Mouse (Mus musculus) adrenal gland (tissue): ENCODE measurements at regions not wholly inside any gene's neighbourhood (a gene's known extent, or its start where the extent isn't known, plus 50 kb on each side); places are given as distances from the start of the nearest gene placed in this dataset.

Source experiments
- intact Hi-C: fragments of 180-260 bp; cut with DNase I; formaldehyde crosslinking; loops from one replicate; pipeline ENCODE4 v1.15.1; 2025

DNA sequence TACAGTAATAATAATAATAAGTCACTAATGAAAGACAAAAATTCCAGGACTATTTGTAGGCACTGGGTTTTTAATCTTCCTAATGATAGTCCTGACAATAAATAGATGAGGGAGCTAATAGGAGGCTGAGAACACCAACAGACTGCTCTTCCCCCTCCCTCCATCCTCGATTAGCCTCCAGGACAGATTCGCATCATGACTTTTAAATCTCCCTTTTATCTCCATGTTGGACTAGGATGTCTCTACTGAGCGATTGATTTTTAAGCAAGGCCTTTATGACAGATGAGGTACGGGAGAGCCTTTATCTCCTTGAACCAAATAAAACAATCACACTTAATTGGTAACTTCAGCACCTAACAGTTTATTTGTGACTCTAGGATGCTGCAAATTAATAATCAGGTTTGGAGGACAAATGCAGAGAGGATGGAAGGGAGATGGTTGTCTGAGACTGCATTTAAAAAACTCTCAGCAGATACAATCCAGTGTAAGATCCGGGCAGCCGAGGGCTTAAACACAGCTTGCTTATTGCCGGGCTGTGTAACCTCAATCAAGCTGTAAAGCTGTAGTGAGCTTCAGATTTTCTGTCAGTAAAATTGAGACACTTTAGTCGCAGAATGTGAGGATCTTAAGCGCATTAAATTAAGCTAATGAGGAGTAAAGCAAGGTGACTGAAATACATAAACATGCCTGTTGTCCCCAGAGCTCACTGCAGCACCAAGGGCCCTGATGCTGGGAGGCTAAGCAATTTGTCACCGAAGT lies 82.3 kb downstream of the Cmpk2 start:
- intact Hi-C loops, result no loop called here

DNA sequence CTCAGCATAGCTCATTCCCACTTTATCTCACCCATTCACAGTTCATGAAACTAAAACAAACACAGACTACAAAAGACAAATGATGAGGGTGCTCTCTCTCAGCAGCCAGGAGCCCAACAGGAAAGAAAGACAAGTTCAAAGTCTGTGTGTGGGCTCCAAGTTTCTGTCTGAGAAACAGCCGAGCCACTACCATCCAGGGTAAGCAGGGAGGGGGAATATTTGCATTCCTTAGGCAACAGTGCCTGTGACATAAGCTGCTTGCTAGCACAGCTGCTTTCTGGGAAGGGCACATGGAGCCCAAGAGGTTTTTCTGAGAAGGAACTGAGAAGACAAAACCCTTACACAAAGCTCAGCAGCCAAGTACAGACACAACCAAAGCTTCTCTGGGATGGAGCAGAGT lies 78.5 kb downstream of the Cmpk2 start:
- intact Hi-C loops, result no loop called here

DNA sequence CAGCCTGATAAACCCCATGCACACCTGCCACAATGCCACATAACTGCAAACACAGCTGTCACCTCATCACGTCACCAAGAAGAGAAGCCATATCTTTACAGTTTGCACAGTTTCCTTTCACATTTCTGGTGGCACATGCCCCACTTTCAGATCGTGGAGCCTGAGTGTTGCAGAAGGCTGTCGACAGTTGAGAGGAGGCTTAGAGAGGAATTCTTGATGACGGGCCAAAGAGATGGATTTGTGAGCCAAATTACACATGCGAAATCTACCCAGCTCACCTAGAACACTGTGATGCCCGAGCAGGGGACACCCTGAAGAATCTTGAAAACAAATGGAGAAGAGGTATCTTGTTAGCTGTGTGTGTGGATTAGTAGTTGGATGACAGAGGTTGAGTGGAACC lies 77.4 kb downstream of the Cmpk2 start:
- intact Hi-C loops, result no loop called here

DNA sequence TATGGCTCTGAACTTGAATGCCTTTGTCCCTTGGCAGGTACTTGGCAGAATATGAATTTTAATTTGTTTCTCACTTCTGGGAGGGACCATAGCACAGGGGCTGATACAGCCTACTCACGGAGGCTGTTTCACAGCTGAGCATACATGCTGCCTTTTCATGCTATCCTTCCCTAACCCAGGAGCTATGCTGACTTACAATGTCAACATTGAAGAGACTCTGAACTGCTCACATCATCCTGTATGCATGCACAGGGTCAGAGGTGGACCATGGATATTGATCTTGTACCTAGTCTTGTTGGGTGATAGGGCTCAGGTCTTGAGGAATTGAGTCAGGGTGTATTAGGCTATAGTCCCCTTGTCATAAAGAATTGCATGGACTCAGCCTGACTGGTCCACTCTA lies 74.5 kb downstream of the Cmpk2 start:
- intact Hi-C loops, result no loop called here

DNA sequence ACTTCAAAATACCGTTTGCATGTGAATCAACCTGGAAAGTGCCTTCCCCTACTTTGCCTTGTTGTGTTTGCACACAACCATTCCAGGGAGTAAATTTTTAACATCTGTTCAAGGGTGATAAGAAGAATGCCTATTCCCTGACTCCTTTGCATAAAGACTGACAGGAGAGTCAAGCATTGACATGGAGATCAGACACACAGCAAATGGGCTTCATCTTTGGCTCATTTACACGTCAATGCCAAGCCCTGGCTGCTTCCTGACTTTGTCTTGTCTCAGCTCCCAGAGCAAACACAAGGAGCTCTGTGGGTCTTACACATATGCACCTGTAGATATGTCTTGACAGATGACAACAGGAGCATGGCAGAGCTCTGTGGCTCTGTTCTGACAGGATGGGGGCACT lies 73.4 kb downstream of the Cmpk2 start:
- intact Hi-C loops, result no loop called here

DNA sequence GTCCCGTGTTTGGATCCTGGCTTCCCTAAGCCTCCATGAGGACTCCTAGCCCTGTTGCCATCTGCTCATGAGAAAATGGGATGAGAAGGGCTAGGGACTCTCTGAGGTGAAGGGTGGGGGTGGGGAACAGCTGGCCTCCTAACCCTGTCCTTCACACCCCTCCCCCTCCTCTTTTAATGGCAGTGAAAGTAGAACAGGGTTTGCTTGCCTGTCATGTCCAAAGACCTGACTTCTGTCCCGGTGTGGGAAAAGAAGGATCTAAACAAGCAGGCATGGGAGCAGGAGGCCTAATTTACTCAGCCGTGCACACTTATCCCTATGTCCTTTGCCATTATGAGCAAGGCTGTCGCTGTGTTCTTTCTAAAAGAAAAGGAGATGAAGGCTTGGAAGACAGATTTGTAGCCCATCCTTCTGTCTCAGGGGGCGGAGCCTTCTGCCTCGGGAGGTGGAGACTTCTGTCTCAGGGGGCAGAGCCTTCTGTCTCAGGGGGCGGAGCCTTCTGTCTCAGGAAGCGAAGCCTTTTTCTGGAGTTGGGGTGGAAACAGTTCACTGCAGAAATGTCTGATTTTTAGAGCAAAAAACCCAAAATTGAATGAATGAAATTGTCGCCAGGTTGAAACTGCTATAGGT lies 66.4 kb downstream of the Cmpk2 start:
- intact Hi-C loops, result no loop called here

DNA sequence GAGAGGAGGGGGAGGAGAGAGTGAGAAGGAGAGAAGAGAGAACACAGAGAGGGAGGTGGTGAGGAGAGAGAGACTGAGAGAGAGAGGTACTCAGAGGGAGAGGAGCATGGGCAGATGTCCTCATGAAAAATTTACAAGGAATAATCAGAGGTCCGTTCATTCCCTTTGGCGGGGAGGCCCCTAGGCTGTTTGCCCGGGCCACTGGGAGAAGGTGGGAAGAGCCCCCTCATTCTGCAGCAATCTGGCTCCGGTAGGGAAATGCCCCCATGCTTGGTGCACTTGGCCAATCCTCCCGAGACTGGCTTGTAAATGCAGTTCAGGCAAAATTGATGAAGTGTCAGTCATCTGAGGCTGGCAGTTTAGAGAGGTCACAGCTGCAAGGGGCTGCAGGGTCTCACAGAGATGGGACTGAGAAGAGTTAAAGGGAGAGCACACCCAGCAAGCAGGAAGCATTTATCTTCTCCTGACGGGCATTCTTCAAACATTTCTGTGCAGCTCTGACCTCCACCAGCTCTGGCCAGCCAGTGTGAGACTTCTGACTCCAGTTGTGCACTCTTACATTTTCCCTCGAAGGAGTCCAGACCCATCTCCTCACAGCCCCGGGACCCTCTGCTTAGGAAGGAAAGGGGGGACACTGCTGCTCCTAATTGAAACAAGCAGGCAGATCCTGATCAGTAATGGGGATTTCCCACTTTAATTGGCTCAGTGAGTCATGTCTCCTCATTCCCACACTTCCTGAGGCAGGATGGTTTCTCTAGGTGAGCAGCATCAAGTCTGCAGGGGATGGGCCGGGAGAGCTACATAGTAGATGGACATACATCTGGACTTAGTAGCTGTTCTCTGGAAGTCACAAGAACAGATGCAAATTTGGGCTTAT lies 65.5 kb downstream of the Cmpk2 start:
- intact Hi-C loops, result loop anchor here (5.0 kb wide), 1 partner anchor 1898 kb away; no protein-coding TSS in a partner anchor

DNA sequence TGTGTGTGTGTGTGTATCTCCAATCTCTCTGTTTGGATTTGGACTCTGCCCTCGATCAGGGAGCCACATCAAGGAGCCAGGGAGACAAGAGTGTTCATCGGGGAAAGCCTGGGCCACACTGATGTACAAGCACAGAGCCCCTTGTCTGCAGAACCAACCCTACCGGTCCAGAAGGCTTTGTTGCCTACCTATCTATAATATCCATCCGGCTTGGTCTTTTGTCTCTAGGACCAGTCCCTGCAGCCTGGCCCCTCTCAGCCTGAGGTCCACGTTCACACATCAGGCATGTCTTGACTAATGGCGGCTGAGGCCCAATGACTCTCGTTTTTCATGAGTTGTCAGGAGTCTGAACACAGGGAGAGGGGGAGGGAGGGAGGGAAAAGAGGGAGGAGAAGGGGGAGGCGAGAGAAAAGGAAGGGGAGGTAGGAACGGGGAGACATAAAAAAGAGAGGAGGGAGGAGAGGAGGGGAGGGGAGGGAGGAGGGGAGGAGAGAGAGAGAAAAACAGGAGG lies 64.7 kb downstream of the Cmpk2 start:
- intact Hi-C loops, result loop anchor here (5.0 kb wide), 1 partner anchor 1899 kb away; no protein-coding TSS in a partner anchor

DNA sequence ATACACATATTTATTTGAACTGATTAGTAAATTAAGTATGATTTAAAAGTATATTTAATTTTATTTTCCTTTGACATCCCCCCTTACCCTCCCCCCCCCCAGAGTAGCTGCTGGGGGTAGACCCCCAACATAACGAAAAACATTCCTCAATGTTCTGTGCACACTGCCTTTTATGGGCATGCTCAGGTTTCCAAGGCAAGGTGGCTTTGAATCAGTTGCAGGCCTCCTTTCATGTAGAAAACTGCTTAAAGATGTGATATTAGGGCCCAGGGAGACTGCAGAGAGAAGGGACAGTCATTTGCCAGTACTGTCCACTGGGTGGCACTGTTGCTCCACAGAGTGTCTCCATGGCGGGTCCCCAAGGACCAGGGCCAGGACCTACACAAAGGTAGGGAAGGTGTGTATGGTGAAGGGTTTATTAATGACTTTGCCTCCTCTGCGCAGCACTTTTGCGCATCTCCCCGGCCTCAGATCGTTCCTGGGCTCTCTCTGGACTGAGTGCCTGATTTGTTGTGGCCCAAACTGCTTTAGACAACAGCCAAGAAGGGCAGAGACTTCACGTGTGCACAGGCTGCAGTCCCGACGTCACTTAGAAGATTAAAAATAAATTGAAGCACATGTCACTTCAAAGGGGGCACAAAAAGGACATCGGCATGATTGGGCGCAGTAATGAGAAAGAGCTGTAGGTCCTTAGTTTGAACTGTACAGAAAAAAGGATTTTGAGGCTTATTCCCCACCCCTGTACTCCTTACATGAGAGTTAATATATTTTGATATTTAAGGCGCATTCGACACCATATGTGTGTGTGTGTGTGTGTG lies 64.0 kb downstream of the Cmpk2 start:
- intact Hi-C loops, result loop anchor here (5.0 kb wide), 1 partner anchor 1899 kb away; no protein-coding TSS in a partner anchor

DNA sequence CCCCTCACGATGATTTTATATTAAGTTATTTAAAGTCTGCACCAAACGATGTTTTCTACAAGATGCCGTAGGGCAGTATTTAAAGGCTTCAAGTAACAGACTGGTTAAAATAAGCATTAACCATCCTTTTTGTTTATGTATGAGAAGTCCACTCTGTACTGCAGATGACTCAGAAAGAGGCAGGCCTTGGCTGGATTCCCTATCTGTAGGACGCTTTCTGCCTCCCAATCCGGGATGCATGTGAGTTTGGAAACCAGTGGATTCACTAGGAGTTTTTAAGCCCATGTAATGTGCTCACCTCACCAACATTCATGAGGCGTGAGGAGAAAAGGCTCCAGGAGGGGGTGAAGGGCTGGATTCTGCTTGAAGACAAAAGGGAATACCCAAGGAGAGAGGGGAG lies 63.1 kb downstream of the Cmpk2 start:
- intact Hi-C loops, result loop anchor here (5.0 kb wide), 1 partner anchor 1900 kb away; no protein-coding TSS in a partner anchor
